Mouse (Mus musculus) neural tube, embryonic 15.5 days (tissue): ENCODE results near the gene Lmna. TPM values are rescaled to one million over a fixed set of nuclear protein-coding genes. Genes with fewer than 3 reads are reported as not detected.

Source experiments
- ATAC-seq: fragments of 200-750 bp; cut with Nextera tagmentation; 2 replicates; pipeline ENCODE4 v1.8.0; 2017; ENCODE audit warnings: mild to moderate bottlenecking, moderate TSS enrichment, moderate library complexity; ENCODE audit not compliant: low FRiP score
- H3K27ac ChIP-seq: fragments of 300-500 bp; sonication (generic); replicated peaks from 2 replicates; pipeline ENCODE4 v1.5.1; 2015; ENCODE audit warnings: mild to moderate bottlenecking, inconsistent platforms
- H3K27me3 ChIP-seq: fragments of 300-500 bp; sonication (generic); replicated peaks from 2 replicates; pipeline ENCODE4 v1.6.1; 2015; ENCODE audit warnings: inconsistent platforms
- H3K36me3 ChIP-seq: fragments of 300-500 bp; sonication (generic); 2 replicates; pipeline ENCODE4 v1.6.1; 2015; ENCODE audit warnings: inconsistent platforms
- H3K4me1 ChIP-seq: fragments of 300-500 bp; sonication (generic); 2 replicates; pipeline ENCODE4 v1.6.1; 2015; ENCODE audit warnings: inconsistent platforms
- H3K4me2 ChIP-seq: fragments of 300-500 bp; sonication (generic); 2 replicates; pipeline ENCODE4 v1.6.1; 2015; ENCODE audit warnings: inconsistent platforms, mild to moderate bottlenecking, moderate library complexity
- H3K4me3 ChIP-seq: fragments of 300-500 bp; sonication (generic); replicated peaks from 2 replicates; pipeline ENCODE4 v1.5.1; 2015; ENCODE audit warnings: mild to moderate bottlenecking, inconsistent platforms
- H3K9ac ChIP-seq: fragments of 300-500 bp; sonication (generic); replicated peaks from 2 replicates; pipeline ENCODE4 v1.6.1; 2015; ENCODE audit warnings: mild to moderate bottlenecking, inconsistent platforms
- H3K9me3 ChIP-seq: fragments of 300-500 bp; sonication (generic); replicated peaks from 2 replicates; pipeline ENCODE4 v1.6.1; 2016; ENCODE audit warnings: inconsistent platforms
- WGBS: fragments of 180-500 bp; shearing (Covaris S2); methylation state at CpG from one replicate; pipeline ENCODE4 v1.1.7; 2015; ENCODE audit warnings: mixed read lengths; 5-methylcytosine and 5-hydroxymethylcytosine counted together
- polyA plus RNA-seq: library from polyadenylated mRNA; unstranded; fragments of >200 nt; fragmentation: Nextera tagmentation; extraction: Ambion mirVana; gene quantifications from 2 replicates; pipeline ENCODE4 v1.2.1, GENCODE M21; 2015

The Lmna gene
- polyA plus RNA-seq, 1 experiment from 2014 or later = 70.3 TPM

DNA sequence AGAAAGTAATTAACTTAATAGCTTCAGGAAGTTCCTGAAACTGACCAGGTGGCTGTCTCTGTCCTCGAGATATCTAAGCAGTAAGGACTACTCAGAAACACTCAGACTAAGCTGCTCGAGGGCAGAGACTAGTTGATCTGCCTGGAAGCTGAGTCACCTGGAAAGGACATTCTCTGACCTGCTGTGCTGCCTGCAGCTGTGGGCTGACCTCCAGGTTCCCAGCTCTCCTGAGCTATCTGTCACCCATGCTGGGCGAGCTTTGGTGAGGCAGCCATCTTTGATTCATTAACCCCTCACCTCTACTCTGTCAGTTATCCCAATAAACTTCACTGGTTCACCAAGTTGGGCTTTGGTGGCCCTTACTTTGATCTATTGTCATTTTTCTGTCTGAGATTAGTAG, 30.6 kb downstream of the Lmna start:
- ATAC-seq = no peak
- WGBS = 66% methylated on average over 3 of the region's 3 CpGs
- H3K4me2 ChIP-seq = no peak overlapping the region

GRCm38 (mm10) chr3:88477735-88478134, 32.0 kb downstream of the Lmna start:
- H3K27me3 ChIP-seq = peaks cover 10% of the 10 kb centered on the region
- H3K9ac ChIP-seq = no peak overlapping the region
- 3% methylated on average over 8 of the region's 8 CpGs for WGBS
- H3K4me2 ChIP-seq = no peak overlapping the region
- no peak overlapping the region for H3K27ac ChIP-seq
- H3K9me3 ChIP-seq = no peaks in the 10 kb centered on the region
- peaks cover 9% of the 10 kb centered on the region; the same call in 1 of the 2 replicates for H3K4me1 ChIP-seq
- no peak overlapping the region for H3K4me3 ChIP-seq
- ATAC-seq = peak; percentile 68
- peaks cover 3% of the 10 kb centered on the region; the same call in 1 of the 2 replicates for H3K36me3 ChIP-seq

More for the DNA sequence above, 30.6 kb downstream of the Lmna start:
- Histone ChIP-seq H3K27ac (no peak overlapping the region), H3K4me3 (no peak overlapping the region), H3K4me1 (peaks cover 13% of the 10 kb centered on the region; the same call in 1 of the 2 replicates), H3K9ac (no peak overlapping the region), H3K27me3 (peaks cover 24% of the 10 kb centered on the region), H3K36me3 (peaks cover 10% of the 10 kb centered on the region; the same call in 1 of the 2 replicates), H3K9me3 (no peaks in the 10 kb centered on the region)

DNA sequence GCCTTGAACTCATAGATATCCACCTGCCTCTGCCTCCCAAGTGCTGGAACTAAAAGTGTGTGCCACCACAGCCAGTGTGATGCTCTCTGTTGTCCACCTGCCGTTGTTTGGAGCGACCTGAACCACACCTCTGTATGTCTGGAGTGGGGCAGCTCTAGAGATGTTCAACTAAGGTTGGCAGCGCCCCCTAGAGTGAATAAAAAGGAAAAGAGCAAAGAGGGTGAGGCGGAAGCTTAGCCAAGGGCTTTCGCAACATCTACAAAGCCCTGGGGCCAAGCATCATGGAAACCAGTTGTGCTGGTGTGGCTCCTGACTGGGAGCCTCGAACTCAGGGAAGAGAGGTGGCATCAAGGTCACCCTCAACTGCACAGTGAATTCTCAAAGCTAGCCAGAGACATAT, 33.4 kb downstream of the Lmna start:
- ATAC-seq = no peak
- Histone ChIP-seq H3K4me3 (no peak overlapping the region), H3K4me1 (0 out of 2 replicates have a peak, but pooled peaks cover 2% of the 10 kb centered on the region), H3K4me2 (no peak overlapping the region), H3K36me3 (no peaks in the 10 kb centered on the region), H3K27ac (no peak overlapping the region), H3K9me3 (no peaks in the 10 kb centered on the region), H3K9ac (no peak overlapping the region), H3K27me3 (no peaks in the 10 kb centered on the region)
- WGBS = 68% methylated on average over 6 of the region's 6 CpGs

DNA sequence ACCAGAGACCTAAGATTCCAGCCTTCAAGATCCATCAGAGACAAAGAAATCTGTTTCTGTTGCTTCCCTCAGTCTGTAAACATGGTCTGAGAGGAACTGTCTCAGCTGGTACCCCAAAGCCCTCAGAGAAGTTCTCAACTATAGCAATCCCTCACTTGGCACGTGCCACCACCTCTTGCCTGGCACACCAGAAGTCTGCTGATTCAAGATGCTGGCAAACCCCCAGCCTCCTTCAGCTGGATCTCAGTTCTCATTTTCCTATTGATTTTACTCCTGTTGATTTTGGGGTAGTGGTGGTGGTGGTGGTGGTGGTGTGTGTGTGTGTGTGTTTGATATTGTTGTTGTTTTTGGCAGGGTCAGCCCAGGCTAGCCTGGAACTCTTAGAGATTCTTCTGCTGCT, 36.2 kb downstream of the Lmna start:
- Histone ChIP-seq H3K36me3 (no peaks in the 10 kb centered on the region), H3K4me1 (no peaks in the 10 kb centered on the region), H3K27ac (no peak overlapping the region), H3K9me3 (no peaks in the 10 kb centered on the region), H3K4me3 (no peak overlapping the region), H3K27me3 (no peaks in the 10 kb centered on the region), H3K9ac (no peak overlapping the region), H3K4me2 (no peak overlapping the region)
- 88% methylated on average over 1 of the region's 1 CpGs for WGBS
- no peak for ATAC-seq

DNA sequence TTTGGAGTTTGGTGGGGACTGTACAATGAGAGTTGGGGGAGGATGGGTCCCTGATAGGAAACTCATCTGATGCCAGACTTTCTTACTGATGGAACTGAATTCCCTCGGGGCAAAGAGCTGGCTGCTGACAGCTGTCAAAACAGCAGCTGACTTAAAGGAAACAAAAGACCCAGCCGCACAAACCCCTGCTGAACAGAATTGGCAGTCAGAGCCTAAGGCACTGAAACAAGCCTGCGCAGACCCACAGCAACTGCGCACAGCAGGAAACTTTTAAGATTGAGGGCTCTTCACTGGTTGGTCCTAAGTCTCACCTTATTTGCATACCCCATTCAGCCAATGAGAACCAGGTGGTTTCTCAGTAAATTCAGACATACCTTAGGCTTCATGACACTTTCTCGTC, 36.7 kb downstream of the Lmna start:
- Histone ChIP-seq H3K36me3 (no peaks in the 10 kb centered on the region), H3K4me1 (no peaks in the 10 kb centered on the region), H3K27ac (no peak overlapping the region), H3K4me2 (no peak overlapping the region), H3K4me3 (no peak overlapping the region), H3K9me3 (no peaks in the 10 kb centered on the region), H3K27me3 (peaks cover 5% of the 10 kb centered on the region; the same call in 1 of the 2 replicates), H3K9ac (no peak overlapping the region)
- WGBS = 21% methylated on average over 5 of the region's 5 CpGs
- ATAC-seq = no peak

- Histone ChIP-seq H3K9ac (no peak overlapping the region), H3K4me1 (0 out of 2 replicates have a peak, but pooled peaks cover 3% of the 10 kb centered on the region), H3K36me3 (no peaks in the 10 kb centered on the region), H3K4me2 (no peak overlapping the region), H3K27me3 (peaks cover 8% of the 10 kb centered on the region; the same call in 1 of the 2 replicates), H3K9me3 (no peaks in the 10 kb centered on the region), H3K27ac (no peak overlapping the region), H3K4me3 (no peak overlapping the region)
- ATAC-seq = no peak
- 32% methylated on average over 10 of the region's 10 CpGs for WGBS
Observed at GRCm38 (mm10) chr3:88470943-88471479, 38.7 kb downstream of the Lmna start.

GRCm38 (mm10) chr3:88469466-88469865, 40.3 kb downstream of the Lmna start:
- H3K36me3 ChIP-seq = no peaks in the 10 kb centered on the region
- H3K4me1 ChIP-seq = 0 out of 2 replicates have a peak, but pooled peaks cover 3% of the 10 kb centered on the region
- no peaks in the 10 kb centered on the region for H3K9me3 ChIP-seq
- H3K9ac ChIP-seq = no peak overlapping the region
- no peak overlapping the region for H3K4me3 ChIP-seq
- H3K27me3 ChIP-seq = peaks cover 8% of the 10 kb centered on the region; the same call in 1 of the 2 replicates
- no peak overlapping the region for H3K27ac ChIP-seq
- H3K4me2 ChIP-seq = no peak overlapping the region
- WGBS = 86% methylated on average over 2 of the region's 2 CpGs
- ATAC-seq = no peak

GRCm38 (mm10) chr3:88467116-88467824, 42.5 kb downstream of the Lmna start:
- H3K4me1 ChIP-seq = 0 out of 2 replicates have a peak, but pooled peaks cover 3% of the 10 kb centered on the region
- H3K9ac ChIP-seq = peak overlapping the region; percentile 27; the same call in 1 of the 2 replicates
- peak; percentile 88 for ATAC-seq
- peaks cover 8% of the 10 kb centered on the region; the same call in 1 of the 2 replicates for H3K27me3 ChIP-seq
- H3K4me3 ChIP-seq = no peak overlapping the region
- no peak overlapping the region for H3K27ac ChIP-seq
- no peak overlapping the region for H3K4me2 ChIP-seq
- H3K36me3 ChIP-seq = no peaks in the 10 kb centered on the region
- H3K9me3 ChIP-seq = no peaks in the 10 kb centered on the region
- 28% methylated on average over 16 of the region's 16 CpGs for WGBS

- 85% methylated on average over 2 of the region's 2 CpGs for WGBS
- no peak overlapping the region for H3K4me3 ChIP-seq
Observed at GRCm38 (mm10) chr3:88465127-88465526, 44.6 kb downstream of the Lmna start.

GRCm38 (mm10) chr3:88464425-88464824, 45.3 kb downstream of the Lmna start:
- ATAC-seq = no peak
- Histone ChIP-seq H3K27ac (no peak overlapping the region), H3K27me3 (peaks cover 8% of the 10 kb centered on the region; the same call in 1 of the 2 replicates), H3K4me2 (no peak overlapping the region), H3K36me3 (no peaks in the 10 kb centered on the region), H3K4me1 (peaks cover 3% of the 10 kb centered on the region; the same call in 1 of the 2 replicates), H3K4me3 (no peak overlapping the region), H3K9me3 (no peaks in the 10 kb centered on the region), H3K9ac (no peak overlapping the region)
- WGBS = 57% methylated on average over 3 of the region's 3 CpGs

More at GRCm38 (mm10) chr3:88465127-88465526, 44.6 kb downstream of the Lmna start:
- Histone ChIP-seq H3K27ac (no peak overlapping the region), H3K4me1 (0 out of 2 replicates have a peak, but pooled peaks cover 3% of the 10 kb centered on the region), H3K9ac (no peak overlapping the region), H3K9me3 (no peaks in the 10 kb centered on the region), H3K36me3 (no peaks in the 10 kb centered on the region), H3K27me3 (peaks cover 8% of the 10 kb centered on the region; the same call in 1 of the 2 replicates), H3K4me2 (no peak overlapping the region)
- ATAC-seq = no peak

DNA sequence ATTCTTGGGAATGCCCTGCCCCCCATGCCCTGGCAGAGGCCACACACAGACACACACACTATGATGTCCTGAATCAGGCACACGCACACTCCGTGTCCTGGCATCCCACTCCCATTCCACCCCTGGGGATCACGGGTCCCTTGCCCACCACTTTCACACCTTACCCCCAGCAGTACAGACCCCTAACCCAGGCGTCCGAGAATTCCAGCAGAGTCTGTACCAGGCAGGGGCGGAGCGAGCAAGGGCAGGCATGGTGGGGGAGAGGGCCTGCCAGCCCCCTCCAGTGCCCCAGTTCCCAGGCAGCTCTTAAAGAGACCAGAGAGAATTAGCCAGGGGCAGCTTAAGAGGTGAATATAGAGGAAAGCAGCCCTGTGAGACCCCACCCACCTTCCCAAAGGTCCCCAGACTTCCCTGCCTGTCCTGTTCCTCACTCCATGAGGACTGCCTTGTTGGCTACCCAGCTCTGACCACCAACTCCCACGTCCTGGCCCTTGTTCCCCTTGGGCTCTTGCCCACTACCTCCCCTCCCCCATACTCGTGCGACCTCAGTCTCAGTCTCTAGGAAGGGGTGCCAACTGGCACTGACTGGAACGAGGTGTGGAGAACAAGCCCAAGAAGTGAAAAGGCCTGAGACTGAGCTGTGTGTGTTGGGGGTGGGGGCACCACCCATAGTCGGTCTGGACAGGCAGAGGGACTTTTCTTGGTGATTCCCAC, 48.6 kb downstream of the Lmna start, which contains the start of gene Sema4a:
Gene Sema4a, minus strand, starts transcription at position 200 of the 714 bp plus-strand sequence.
- no peak within 1 kb of the TSS for H3K9ac ChIP-seq
- peak within 1 kb of the TSS; percentile 19; the same call in 1 of the 2 replicates for H3K27ac ChIP-seq
- WGBS = 42% methylated on average over 12 of the region's 12 CpGs
- no peaks in the 10 kb centered on the region for H3K27me3 ChIP-seq
- H3K4me2 ChIP-seq = 0 out of 2 replicates have a peak within 1 kb of the TSS, but pooled peaks have one; percentile 17
- H3K4me3 ChIP-seq = no peak within 1 kb of the TSS
- H3K4me1 ChIP-seq = peaks cover 29% of the 10 kb centered on the region
- H3K9me3 ChIP-seq = no peaks in the 10 kb centered on the region
- no peak for ATAC-seq
- H3K36me3 ChIP-seq = no peaks in the 10 kb centered on the region
